Mouse (Mus musculus) A20 (cell line): ENCODE results near the gene Ddah2.
A peak's percentile ranks its signal among the peaks of the same experiment; 100 is the strongest.

Source experiments
- DNase-seq: peaks from one replicate; pipeline ENCODE4 v3.0.0-alpha.2; 2011; ENCODE audit warnings: low read depth, low spot score

The Ddah2 gene

DNA sequence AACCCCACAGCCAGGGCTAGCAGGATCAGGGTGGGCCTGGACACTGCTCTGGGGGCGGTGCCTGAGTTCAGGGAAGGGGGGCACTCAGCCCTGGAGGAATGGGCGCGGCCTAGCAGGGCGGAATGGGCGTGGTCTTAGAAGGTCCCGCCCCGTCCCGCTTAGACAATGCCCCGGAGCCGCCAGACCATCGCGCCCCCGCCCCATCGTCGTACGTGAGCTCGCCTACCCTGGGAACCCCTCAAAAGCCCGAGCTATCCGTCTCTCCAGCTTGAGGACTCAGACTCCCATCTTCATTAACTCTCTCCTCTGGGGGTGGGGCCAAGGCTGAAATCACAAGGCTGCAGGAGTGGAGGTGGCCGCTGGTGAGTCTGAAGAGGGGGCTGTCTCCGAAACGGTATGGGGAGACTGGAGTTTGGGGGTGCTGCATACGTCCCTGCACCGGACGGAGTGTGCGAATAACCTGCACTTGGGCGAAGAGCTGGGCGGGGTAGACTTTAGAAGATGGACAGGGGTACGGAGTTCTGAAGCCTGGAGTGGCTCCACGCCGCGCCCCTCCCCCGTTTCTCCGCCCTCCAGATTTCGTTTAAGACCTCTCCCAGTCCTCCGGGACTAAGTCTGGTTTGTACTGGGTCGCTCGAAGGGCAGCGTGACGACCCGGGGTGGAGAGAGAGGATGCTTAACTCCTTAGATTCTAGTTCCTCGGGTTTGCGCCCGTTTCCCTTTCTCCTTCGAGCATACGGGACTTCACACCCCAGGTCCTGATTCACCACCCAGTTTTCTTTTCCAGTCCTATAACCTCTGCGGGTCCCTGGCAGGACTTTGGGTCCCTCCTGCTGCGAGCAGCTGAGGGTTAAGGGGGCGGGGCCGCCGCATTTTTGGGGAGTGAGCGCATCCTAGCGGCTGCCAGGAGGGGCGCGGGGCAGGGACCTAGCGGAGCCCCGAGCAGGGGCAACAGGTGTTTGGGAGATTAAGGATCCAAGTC is at the start of gene Ddah2:
Gene Ddah2 (plus strand): TSS at position 125 of the 982 bp plus-strand sequence.
- peak; percentile 90 for DNase-seq

DNA sequence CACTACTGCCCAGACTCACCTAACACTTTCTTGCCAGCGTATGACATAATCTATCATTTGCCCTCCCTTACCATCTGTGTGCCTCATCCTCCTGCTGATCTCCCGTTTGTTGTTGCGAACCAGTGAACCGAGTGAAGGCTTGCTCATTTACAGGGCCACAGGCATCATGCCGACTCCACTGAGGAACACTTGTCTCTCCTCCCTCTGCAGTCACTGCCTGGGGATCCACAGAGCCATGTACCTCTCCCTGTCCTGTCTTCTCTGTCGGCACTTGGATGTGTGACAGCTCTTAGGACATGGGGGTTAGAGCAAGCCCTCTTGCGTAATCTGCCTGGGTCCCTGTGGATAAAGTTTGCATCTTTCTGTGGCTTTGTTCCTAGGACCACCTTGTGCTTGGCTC is 49.2 kb upstream of the Ddah2 start:
- no peak for DNase-seq

DNA sequence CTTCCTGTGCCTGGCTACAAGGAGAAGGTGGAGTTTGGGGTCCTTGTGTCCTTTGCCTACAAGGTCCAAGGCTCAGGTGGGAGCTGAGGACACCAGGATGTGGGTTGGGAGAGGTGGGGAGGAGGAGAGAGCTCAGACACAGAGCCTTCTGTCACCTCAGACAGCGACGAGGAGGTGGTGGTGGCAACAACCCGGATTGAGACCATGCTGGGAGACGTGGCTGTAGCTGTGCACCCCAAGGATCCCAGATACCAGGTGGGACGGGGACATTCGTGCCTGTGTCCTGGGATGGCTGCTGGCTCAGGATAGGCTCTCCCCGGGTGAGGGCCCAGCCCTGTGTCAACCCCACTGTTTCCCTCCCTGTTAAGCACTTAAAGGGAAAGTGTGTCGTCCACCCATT is 47.4 kb upstream of the Ddah2 start:
- no peak for DNase-seq

DNA sequence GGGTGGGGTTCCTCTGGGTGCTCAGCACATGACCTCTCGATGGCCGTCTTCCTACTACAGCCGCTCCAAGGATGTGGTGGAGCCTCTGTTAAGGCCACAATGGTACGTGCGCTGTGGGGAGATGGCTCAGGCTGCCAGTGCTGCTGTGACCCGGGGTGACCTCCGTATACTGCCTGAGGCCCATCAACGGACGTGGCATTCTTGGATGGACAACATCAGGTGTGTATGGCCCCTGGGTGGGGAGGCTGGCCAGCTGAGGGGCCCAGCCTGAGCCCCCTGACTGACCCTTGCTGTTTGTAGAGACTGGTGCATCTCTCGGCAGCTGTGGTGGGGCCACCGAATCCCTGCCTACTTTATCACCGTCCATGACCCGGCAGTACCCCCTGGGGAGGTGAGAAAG is 46.4 kb upstream of the Ddah2 start:
- no peak for DNase-seq

DNA sequence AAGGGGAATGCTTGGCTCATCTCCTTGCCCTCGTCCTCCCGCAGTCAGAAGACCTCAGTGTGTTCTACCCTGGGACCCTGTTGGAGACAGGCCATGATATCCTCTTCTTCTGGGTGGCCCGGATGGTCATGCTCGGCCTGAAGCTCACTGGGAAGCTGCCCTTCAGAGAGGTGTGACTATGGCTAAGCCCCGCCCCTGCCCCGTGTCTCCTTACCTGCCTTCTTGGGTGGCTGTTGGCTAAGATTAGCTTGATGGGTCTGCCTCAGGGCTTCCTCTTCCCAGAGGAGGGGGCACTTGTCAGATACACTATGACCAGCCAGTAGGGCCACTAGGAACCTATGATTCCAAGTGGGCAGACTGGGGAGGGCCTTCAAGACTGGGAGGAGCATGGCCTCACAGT is 45.6 kb upstream of the Ddah2 start:
- DNase-seq = no peak

DNA sequence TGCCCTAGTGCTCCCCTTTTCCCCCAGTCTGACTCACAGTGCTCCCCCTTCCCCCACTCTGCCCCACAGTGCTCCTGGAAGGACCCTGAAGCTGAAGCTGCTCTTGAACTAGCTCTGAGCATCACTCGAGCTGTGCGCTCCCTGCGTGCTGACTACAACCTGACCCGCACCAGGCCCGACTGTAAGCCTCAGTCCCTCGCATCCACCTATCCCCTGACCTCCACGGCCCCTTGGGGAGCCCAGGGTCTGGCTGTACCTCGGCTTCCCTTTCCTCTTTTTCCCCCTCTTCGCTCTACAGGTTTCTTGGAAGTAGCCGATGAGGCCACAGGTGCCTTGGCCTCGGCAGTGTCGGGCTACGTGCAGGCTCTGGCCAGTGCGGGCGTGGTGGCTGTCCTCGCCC is 43.5 kb upstream of the Ddah2 start:
- DNase-seq = no peak

DNA sequence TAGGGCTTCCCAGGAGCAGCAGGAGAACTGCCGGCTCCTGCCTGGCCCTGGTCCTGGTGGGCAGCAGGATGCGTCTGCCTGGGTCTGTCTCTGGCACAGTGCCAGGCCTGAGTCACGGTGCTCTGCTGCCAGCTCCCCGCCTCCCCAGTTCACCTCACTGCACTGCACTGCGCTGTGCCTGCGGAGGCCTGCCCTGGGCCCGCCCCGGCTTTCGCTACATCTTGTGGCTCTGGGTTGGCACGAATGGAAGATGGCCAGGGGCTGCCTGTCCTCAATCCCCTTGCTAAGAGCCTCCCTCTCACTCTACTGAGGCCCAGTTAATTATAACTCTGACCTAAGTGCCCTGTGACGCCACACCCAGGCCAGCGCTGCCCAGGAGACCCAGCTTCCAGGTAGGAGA is 42.5 kb upstream of the Ddah2 start, which contains the start of gene Vwa7:
Gene Vwa7 (plus strand): TSS at position 204 of the 400 bp plus-strand sequence.
- DNase-seq = no peak

DNA sequence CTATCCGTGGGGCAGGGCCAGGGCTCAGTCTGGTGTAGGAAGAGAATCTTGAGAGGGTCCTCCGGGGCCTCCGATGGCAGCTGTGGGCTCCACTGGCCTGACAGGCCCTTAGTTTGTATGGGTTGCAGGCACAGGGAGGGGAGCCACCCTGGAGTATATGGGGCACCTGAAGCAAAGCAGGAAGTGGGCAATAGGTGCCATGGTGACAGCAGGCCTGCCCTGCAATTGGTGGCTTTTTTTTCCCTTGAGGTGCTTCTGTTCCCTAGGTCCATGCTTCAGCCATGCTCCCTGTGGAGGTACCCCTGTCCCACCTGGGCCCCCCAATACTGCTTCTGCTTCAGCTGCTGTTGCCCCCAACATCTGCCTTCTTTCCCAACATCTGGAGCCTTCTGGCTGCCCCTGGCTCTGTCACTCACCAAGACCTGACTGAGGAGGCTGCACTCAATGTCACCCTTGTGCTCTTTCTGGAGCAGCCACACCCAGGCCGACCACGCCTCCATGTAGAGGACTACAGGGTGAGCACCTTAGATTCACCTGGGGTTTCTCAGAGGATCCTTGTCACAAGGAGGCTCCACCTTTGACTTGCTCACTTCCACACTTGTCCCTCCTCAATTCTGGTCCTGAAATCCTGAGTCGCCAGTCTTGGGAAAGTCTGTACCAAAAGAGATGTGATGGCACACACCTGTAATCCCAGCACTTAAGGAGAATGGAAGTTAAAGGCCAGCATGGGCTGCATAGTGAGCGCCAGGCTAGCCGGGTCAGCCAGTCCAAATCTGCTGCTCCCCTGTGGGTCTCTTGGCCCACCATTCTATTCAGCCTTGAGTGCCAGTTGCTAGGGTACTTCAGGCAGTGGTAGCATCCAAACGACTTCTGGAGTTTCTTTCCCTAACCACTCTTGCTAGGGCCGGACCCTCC is 41.8 kb upstream of the Ddah2 start:
- DNase-seq = peak; percentile 51

DNA sequence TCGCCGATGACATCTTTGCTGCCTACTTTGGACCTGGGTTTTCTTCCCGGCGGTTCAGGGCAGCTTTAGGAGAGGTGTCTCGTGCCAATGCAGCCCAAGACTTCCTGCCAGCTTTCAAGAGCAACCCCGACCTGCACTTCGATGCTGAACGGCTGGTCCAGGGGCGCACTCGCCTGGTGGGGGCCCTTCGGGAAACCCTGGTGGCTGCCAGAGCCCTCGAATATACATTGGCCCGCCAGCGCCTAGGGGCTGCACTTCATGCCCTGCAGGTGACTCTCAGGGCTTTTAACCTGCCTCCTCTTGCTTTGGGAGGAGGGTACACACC is 41.2 kb upstream of the Ddah2 start:
- no peak for DNase-seq

DNA sequence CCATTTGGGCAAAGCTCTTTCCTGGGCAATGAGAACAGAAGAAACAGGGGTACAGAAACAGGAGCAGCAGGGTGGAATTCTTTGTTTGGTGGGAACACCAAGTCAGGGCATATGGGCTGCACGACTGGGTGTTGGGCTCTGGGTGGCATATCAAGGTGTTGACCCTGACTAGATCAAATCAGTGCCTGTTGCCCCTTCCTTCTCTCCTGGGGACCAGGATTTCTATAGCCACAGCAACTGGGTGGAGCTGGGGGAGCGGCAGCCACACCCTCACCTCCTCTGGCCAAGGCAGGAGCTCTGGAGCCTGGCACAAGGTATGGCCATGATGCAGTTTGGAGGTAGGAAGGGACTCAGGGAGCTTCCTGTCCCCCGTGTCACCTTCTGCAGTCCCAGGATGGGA is 40.7 kb upstream of the Ddah2 start:
- no peak for DNase-seq

DNA sequence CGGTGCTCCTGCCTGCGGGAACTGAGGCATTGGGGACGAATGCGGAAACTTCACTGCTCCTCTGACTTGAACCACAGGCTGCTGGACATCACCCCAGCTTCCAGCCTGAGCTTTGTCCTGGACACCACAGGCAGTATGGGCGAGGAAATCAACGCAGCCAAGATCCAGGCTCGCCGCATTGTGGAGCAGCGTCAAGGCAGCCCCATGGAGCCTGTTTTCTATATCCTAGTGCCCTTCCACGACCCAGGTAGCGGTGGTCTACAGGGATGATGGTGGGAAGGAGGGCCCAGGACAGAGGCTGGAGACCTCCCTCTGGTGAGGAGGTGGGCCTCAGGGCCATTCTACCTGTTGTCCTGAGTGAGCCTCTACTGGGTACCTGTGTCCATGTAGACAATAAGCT is 38.9 kb upstream of the Ddah2 start:
- DNase-seq = no peak

DNA sequence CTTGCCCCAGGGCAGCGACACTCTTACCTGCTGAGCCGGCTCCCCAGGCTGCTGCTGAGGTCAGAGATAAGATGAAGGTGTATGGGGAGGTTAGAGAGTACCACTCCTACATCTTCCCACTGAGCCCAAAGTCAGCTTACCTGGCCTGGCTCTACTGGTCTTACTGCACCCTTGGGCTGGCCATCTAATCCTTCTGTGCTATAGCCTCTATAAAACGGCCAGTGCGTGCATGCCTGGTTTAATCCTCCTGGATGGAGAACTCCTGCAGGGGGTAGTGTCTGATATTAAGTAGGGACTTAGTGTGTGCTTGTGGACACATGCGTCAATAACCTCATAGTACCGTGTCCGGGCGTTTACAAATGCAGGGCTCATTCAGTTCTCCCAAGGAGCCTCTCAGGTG is 38.3 kb upstream of the Ddah2 start:
- DNase-seq = no peak

DNA sequence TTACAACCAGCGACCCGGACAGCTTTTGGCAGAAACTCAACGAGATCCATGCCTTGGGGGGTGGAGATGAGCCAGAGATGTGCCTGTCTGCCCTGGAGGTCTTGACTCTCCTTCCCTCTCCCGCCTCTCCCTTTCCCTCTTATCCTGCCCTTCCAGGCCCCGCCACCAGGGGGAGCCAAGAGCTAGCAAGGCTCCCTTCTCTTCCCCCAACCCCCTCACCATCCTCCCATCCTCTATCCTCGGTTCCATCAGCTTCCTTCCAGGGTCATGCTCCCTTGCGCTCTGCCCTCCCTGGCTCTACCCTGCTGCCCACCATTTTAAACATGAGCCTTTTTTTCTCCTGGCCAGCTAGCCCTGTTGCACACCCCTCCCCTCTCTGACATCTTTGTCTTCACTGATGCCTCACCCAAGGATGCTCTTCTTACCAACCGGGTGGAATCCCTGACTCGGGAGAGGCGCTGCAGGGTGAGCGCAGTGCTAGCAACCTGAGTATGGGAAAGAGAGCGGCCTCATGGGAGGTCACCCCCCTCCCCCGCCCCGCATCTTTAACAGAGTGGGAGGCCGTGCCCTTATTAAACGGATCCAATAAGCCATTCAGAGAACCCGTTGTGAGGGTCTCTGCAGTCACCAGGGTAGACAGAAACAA is 37.5 kb upstream of the Ddah2 start:
- peak; percentile 74 for DNase-seq

DNA sequence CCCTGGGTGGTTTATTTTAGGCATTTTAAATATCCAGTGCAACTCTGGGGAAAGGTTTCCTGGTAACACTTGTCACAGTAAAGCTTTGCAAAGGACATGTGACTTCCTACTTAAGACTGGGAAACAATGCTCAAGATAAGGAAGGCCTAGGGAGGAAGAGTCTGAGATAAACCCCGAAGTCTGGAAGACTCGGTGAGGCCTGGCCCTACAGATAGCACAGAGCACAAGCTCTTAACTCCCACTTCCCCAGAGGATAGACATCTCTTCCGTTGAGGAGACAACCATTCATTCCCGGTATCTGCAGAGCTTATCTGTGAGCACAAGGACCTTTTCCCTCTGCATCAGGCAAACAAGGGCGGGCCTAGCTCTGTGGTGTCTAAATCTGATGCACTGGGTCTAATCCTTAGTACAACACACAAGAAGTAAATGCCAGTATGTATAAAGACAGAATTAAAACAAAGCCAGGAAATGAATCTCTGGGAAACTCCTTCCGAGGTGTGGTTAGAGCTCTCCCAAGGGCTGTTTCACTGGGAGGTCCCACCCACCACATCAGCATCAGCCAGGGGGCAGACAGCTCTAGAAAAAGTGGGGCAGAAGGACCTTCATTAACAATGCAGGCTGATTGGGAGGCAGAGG is 36.9 kb upstream of the Ddah2 start:
- no peak for DNase-seq

DNA sequence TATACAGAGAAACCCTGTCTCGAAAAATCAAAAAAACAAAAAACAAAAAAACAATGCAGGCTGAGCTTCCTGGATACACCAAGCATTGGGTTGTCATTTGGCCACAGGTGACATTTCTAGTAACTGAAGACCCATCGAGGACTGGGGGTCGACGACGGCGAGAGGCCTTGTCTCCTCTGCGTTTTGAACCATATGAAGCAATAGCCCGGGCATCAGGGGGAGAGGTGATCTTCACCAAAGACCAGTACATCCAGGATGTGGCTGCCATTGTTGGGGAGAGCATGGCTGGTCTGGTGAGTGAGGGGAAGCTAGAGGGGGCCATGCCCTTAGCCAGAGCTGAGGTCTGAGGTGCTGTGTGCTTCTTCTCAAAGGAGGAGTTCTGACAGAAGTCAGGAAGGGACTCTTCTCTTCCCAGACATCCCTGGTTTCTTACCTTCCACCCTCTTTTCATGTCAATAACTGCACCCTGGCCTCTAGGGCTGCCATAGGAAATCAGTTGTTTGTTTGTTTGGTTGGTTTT is 36.2 kb upstream of the Ddah2 start:
- DNase-seq = no peak

DNA sequence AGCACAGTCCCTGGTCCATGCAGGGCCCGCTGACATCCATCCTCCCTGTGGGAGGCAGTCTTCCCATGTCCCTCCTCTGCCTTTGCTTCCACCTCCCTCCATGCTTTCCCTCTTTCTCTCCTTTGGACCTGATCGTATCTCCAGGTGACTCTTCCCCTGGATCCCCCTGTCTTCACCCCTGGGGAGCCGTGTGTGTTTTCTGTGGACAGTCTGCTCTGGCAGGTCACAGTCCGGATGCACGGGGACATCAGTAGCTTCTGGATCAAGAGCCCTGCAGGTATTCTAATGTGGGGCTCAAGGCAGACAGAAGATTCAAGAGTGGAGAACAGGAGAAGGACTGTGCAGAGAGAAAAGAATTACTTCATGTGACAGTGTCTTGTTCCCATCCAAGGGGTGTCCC is 35.6 kb upstream of the Ddah2 start:
- DNase-seq = no peak

DNA sequence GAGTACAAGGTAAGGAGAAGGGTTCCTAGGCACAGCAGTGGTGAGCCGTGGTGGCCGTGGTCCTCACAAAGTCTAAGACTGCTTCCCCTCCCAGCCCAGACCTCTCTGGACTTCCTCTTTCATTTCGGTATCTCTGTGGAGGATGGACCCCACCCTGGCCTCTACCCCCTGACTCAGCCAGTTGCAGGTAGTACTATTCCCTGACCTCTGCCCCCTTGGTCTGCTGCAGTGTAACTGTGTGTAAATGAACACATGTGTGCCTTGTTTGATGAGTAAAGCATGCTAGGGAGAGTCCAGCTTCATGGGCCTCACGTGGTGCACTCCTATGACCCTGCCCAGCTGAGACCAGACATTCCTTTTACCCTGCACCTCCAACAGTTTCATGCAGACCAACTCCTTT is 35.1 kb upstream of the Ddah2 start:
- DNase-seq = peak; percentile 41

DNA sequence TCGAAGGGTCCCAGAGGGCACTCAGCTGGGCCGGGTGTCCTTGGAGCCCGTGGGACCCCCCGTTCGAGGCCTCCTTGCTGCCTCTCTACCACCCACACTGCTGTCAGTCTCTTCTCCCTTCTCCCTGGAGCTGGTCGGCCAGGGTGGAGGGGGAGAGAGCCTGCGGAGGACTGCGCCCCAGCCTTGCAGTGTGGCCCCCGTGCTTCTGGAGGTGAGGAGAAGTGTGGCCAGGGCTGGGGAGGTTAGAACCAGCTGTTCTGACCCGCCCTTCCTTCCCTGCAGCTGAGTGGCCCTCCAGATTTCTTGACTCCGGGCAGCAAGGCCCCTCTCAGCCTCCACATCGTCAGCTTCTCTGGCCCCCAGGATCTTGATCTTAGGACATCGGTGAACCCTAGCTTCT is 34.6 kb upstream of the Ddah2 start:
- DNase-seq = no peak

DNA sequence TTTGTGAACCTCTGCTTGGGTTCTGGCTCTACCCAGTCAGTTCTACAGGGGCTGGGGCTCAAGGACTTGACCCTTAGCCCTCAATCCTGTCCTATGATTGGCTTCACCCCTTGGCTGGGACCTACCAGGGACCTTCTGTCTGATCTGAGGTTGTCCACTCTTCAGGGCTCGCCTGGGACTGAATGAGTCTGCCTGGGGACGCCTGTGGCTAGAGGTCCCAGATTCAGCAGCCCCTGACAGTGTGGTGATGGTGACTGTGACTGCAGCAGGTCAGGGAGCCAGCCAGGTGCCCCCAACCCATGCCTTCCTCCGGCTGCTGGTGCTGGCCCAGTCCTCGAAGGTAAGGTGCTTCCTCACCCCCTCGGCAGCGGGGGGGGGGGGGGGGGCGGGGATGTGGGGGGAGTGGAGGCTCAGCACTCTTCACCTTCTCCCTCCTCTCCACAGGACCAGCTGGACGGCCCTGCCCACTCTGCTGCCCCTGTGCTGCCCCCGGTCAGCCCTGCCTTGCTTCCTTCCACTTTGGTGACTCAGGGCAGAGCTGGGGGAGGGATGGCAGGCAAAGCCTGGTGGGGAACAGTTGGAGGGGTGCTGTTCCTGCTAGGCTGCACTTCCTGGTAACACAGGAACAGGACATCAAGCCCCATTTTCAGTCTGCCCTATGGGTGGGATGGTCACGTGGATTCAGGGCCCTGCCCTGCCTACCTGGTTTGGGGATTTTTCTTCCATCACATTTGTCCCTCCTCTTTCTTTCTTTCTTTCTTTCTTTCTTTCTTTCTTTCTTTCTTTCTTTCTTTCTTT is 33.9 kb upstream of the Ddah2 start:
- DNase-seq = no peak

DNA sequence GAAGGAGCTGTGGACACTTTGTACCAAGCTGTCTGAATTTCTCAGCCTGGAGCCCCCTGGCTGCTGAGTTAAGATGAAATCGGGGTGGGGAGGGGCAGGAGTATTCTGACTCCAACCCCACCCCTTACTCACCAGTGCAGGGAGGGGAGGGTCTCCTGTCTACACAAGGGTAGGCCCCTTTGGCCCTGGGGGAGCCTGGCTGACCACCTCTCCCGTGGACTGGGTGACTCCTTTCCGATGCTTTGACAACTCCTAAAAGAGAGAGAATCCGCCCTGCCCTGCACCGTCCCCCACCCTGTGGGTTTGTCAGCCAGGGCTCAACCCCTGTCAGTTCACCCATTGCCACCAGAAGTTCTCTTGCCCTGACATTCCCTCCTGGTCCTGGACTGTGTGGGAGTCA is 32.6 kb upstream of the Ddah2 start:
- DNase-seq = no peak
